Mouse (Mus musculus) limb, embryonic 12.5 days (tissue): ENCODE data around the gene Olfr132. TPM values are rescaled to one million over a fixed set of nuclear protein-coding genes. Genes with fewer than 3 reads are reported as not detected.
"Not testable (repeated sequence)": the region's sequence is repeated elsewhere in the genome, so short reads cannot be mapped to it uniquely, and the experiment has no call there.

Experiments used
- ATAC-seq: fragments of 200-750 bp; cut with Nextera tagmentation; 2 replicates; pipeline ENCODE4 v1.8.0; 2017; ENCODE audit warnings: low read depth, moderate TSS enrichment; ENCODE audit not compliant: insufficient number of reproducible peaks, insufficient read depth, low FRiP score, low TSS enrichment
- H3K27ac ChIP-seq: fragments of 300-500 bp; sonication (generic); 2 replicates; pipeline ENCODE4 v1.5.1; 2016; ENCODE audit warnings: mild to moderate bottlenecking, moderate library complexity
- H3K27me3 ChIP-seq: fragments of 300-500 bp; sonication (generic); 2 replicates; pipeline ENCODE4 v1.6.1; 2016; ENCODE audit warnings: mild to moderate bottlenecking, moderate library complexity
- H3K36me3 ChIP-seq: fragments of 300-500 bp; sonication (generic); 2 replicates; pipeline ENCODE4 v1.6.1; 2016; ENCODE audit warnings: mild to moderate bottlenecking, moderate library complexity
- H3K4me1 ChIP-seq: fragments of 300-500 bp; sonication (generic); replicated peaks from 2 replicates; pipeline ENCODE4 v1.6.1; 2016
- H3K4me2 ChIP-seq: fragments of 300-500 bp; sonication (generic); 2 replicates; pipeline ENCODE4 v1.6.1; 2016; ENCODE audit warnings: mild to moderate bottlenecking, moderate library complexity
- H3K4me3 ChIP-seq: fragments of 300-500 bp; sonication (generic); replicated peaks from 2 replicates; pipeline ENCODE4 v1.5.1; 2016; ENCODE audit warnings: mild to moderate bottlenecking
- H3K9ac ChIP-seq: fragments of 300-500 bp; sonication (generic); replicated peaks from 2 replicates; pipeline ENCODE4 v1.6.1; 2016; ENCODE audit warnings: mild to moderate bottlenecking, moderate library complexity
- H3K9me3 ChIP-seq: fragments of 300-500 bp; sonication (generic); 2 replicates; pipeline ENCODE4 v1.6.1; 2016; ENCODE audit warnings: mild to moderate bottlenecking, moderate library complexity
- WGBS: fragments of 180-500 bp; shearing (Covaris S2); methylation state at CpG from one replicate; pipeline ENCODE4 v1.1.7; 2016; 5-methylcytosine and 5-hydroxymethylcytosine counted together
- polyA plus RNA-seq: library from polyadenylated mRNA; unstranded; fragments of >200 nt; fragmentation: Nextera tagmentation; extraction: Ambion mirVana; gene quantifications from 2 replicates; pipeline ENCODE4 v1.2.1, GENCODE M21; 2016

The Olfr132 gene
- polyA plus RNA-seq = not detected in 2 replicates

GRCm38 (mm10) chr17:38134426-38134825, at the start of gene Olfr132:
Gene Olfr132 (minus strand): TSS chr17:38134526.
- no peak within 1 kb of the TSS for H3K4me2 ChIP-seq
- ATAC-seq = no peak
- 58% methylated on average over 1 of the region's 1 CpGs for WGBS
- H3K4me1 ChIP-seq = no peaks in the 10 kb centered on the region
- H3K36me3 ChIP-seq = no peaks in the 10 kb centered on the region
- H3K9me3 ChIP-seq = no peaks in the 10 kb centered on the region
- no peaks in the 10 kb centered on the region for H3K27me3 ChIP-seq
- H3K27ac ChIP-seq = no peak within 1 kb of the TSS
- no peak within 1 kb of the TSS for H3K9ac ChIP-seq
- no peak within 1 kb of the TSS for H3K4me3 ChIP-seq

DNA sequence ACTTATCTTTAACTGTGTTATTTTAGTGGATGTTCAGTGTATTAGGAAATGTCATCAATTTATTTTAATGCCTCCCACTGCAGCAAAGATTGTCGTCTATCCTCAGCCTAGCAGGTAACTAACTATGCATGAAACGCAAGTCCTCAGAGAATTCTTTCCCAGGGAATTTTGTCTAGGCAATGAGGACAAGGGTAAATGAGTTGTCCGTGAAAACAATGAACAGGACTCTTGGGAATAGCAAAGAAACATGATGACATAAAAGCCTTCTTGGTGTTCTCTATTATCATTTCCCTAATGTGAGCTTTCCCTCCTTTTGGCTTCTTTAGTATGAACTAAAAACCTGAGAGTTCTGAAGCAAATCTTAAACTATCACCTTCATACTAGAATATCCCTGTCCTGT, 36.8 kb upstream of the Olfr132 start, which contains the start of gene Olfr134:
Olfr134 (plus strand) TSS at position 301 of the 400 bp plus-strand sequence.
- ATAC-seq = no peak
- no peak within 1 kb of the TSS for H3K4me3 ChIP-seq
- WGBS = 74% methylated on average over 3 of the region's 3 CpGs

GRCm38 (mm10) chr17:38144981-38145380, 10.7 kb upstream of the Olfr132 start, which contains the start of gene Olfr133:
Gene Olfr133 (plus strand): TSS chr17:38145281.
- Histone ChIP-seq H3K27me3 (no peaks in the 10 kb centered on the region), H3K4me3 (no peak within 1 kb of the TSS), H3K4me2 (no peak within 1 kb of the TSS), H3K27ac (no peak within 1 kb of the TSS), H3K9me3 (peaks cover 4% of the 10 kb centered on the region; the same call in 1 of the 2 replicates), H3K4me1 (no peaks in the 10 kb centered on the region), H3K36me3 (no peaks in the 10 kb centered on the region), H3K9ac (no peak within 1 kb of the TSS)
- no peak for ATAC-seq
- 84% methylated on average over 2 of the region's 2 CpGs for WGBS

More for the DNA sequence above, 36.8 kb upstream of the Olfr132 start, which contains the start of gene Olfr134:
- no peak within 1 kb of the TSS for H3K27ac ChIP-seq
- no peaks in the 10 kb centered on the region for H3K9me3 ChIP-seq
- H3K27me3 ChIP-seq = no peaks in the 10 kb centered on the region
- no peak within 1 kb of the TSS for H3K9ac ChIP-seq
- H3K4me1 ChIP-seq = no peaks in the 10 kb centered on the region
- no peaks in the 10 kb centered on the region for H3K36me3 ChIP-seq
- H3K4me2 ChIP-seq = no peak within 1 kb of the TSS

DNA sequence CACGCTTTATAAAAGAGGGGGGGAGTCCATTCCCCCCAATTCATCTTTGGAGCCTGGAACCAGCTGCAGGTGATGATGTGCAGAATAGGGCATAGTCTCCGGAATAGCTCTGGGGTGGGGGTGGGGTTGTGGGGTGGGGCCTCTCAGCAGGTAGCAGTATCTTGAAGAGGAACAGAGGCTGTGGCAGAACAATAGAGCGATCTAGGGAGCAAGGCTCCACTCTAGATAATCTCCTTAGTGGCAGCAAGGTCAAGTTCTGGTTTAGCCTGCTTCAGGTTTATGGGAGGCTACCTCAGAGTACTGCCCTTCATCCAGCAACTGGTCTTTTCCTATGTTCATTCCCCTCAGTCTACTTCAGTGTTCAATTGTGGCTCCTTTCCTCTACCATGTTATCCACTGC, 9.0 kb downstream of the Olfr132 start:
- ATAC-seq, H3K9ac ChIP-seq, H3K4me3 ChIP-seq, H3K27ac ChIP-seq, H3K27me3 ChIP-seq, H3K36me3 ChIP-seq, H3K4me1 ChIP-seq, H3K4me2 ChIP-seq: not testable (repeated sequence)
- H3K9me3 ChIP-seq = peaks cover 15% of the 10 kb centered on the region; the same call in 1 of the 2 replicates
- WGBS = 76% methylated on average over 3 of the region's 3 CpGs

GRCm38 (mm10) chr17:38124199-38124598, 10.1 kb downstream of the Olfr132 start:
- not testable (repeated sequence) for H3K27ac ChIP-seq, H3K4me2 ChIP-seq, H3K27me3 ChIP-seq, ATAC-seq, H3K4me3 ChIP-seq, H3K9ac ChIP-seq, H3K36me3 ChIP-seq, H3K4me1 ChIP-seq
- 79% methylated on average over 1 of the region's 1 CpGs for WGBS
- H3K9me3 ChIP-seq = peaks cover 15% of the 10 kb centered on the region; the same call in 1 of the 2 replicates

GRCm38 (mm10) chr17:38088593-38088992, 45.7 kb downstream of the Olfr132 start, which contains the start of gene Olfr131:
Gene Olfr131 (minus strand): TSS chr17:38088693.
- Histone ChIP-seq H3K4me1 (no peaks in the 10 kb centered on the region), H3K36me3 (no peaks in the 10 kb centered on the region), H3K4me3 (no peak within 1 kb of the TSS), H3K9me3 (no peaks in the 10 kb centered on the region), H3K27ac (no peak within 1 kb of the TSS), H3K4me2 (no peak within 1 kb of the TSS), H3K27me3 (no peaks in the 10 kb centered on the region), H3K9ac (no peak within 1 kb of the TSS)
- no peak for ATAC-seq

DNA sequence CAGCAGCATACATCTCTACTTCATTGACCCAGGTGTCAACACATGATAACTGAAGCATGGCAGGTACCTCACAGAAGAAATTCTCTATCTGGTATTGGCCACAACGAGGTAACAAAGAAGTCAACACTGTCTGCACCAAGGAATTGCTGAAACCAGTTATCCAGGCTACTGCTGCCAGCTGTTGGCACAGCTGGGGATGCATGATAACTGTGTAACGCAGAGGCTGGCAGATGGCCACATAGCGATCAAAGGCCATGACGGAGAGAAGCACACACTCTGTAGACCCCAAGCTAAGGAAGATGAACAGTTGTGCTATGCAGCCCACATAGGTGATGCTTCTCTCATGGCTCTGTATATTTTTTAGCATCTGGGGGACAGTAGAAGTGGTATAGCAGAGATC, 52.0 kb downstream of the Olfr132 start:
- H3K27ac ChIP-seq = no peak overlapping the region
- no peaks in the 10 kb centered on the region for H3K4me1 ChIP-seq
- H3K36me3 ChIP-seq = no peaks in the 10 kb centered on the region
- H3K27me3 ChIP-seq = no peaks in the 10 kb centered on the region
- H3K9me3 ChIP-seq = peaks cover 5% of the 10 kb centered on the region; the same call in 1 of the 2 replicates
- no peak overlapping the region for H3K9ac ChIP-seq
- WGBS = 85% methylated on average over 4 of the region's 4 CpGs
- H3K4me3 ChIP-seq = no peak overlapping the region
- ATAC-seq = no peak
- no peak overlapping the region for H3K4me2 ChIP-seq

Other genes starting within 250 kb of the Olfr132 start
- not detected in 2 replicates for gene Olfr127, start 234.1 kb downstream of the Olfr132 start, polyA plus RNA-seq
- not detected in 2 replicates for gene Olfr128, start 214.0 kb downstream of the Olfr132 start, polyA plus RNA-seq
- gene Olfr761, start 181.4 kb downstream of the Olfr132 start, polyA plus RNA-seq = not detected in 2 replicates
- not detected in 2 replicates for gene Olfr129, start 74.4 kb downstream of the Olfr132 start, polyA plus RNA-seq
- not detected in 2 replicates for gene Olfr130, start 70.6 kb downstream of the Olfr132 start, polyA plus RNA-seq
- gene Olfr131, start 45.8 kb downstream of the Olfr132 start, polyA plus RNA-seq = not detected in 2 replicates
- not detected in 2 replicates for gene Olfr133, start 10.8 kb upstream of the Olfr132 start, polyA plus RNA-seq
- not detected in 2 replicates for gene Olfr134, start 36.9 kb upstream of the Olfr132 start, polyA plus RNA-seq
- not detected in 2 replicates for gene Olfr135, start 69.8 kb upstream of the Olfr132 start, polyA plus RNA-seq
- gene Olfr138, start 126.5 kb upstream of the Olfr132 start, polyA plus RNA-seq = not detected in 2 replicates
- gene Olfr137, start 173.0 kb upstream of the Olfr132 start, polyA plus RNA-seq = not detected in 2 replicates
- not detected in 2 replicates for gene Olfr136, start 195.3 kb upstream of the Olfr132 start, polyA plus RNA-seq